Mouse (Mus musculus) frontal cortex, postnatal 25 days (tissue): ENCODE measurements around the gene Lama5.
"Not testable (repeated sequence)": the region's sequence is repeated elsewhere in the genome, so short reads cannot be mapped to it uniquely, and the experiment has no call there.

Experiments
- DNase-seq, 2 experiments: peaks; one replicate each; pipeline ENCODE4 v3.0.0; 2022; ENCODE audit warnings: low spot score in 2 of 2

Lama5 gene

DNA sequence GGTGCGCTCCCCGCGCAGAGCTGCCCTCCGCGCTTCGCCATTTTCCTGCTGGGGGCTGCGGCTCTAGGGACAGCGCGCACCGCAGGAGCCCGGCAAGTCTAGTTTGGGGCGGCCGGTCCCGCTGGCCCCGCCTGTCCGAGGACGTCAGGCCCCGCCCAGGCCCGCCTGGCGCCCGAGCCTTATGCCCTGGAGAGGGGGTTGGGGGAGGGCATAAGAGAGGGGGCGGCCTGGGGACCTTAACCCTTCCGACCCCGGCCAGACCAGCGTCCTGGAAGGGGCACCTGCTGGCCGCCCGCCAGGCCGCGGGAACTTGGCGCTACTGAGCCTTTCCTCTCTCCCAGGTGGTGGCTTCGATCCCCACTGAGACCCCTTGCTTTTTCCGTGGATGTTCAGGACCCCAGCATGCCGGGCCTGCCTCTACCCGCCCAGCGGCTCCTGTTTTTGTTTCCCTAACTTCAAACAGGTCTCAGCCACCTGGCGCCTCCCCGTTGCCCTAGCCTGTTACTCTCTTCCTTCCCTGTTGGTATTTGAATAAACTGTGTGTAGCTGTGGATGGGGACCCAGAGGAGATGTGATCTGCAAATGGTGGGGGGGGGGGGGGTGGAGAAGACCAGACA is at the start of gene Lama5:
Gene Lama5 (minus strand): TSS at position 98 of the 617 bp plus-strand sequence.
- DNase-seq = no peak

DNA sequence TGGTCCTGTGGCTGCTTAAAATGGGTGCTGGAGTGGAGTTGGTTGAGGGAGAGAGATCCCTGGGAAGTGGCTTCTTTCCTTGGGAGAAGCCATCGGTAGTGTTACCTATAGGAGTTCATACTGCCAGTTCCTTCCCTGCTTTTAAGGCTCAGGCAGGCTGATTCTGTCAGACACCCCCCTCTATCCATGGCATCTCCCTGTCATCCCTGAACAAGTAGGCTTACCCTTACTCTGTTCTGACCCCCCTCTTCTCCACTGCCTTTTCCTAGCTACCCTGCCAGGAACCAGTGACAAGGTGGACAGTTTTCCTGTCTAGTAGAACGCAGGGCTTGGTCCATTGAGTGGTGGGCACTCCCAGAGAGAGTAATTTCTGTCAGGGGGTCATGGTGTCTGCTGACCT is 48.9 kb upstream of the Lama5 start:
- DNase-seq = no peak

GRCm38 (mm10) chr2:180273394-180274244 is 48.0 kb upstream of the Lama5 start, which contains the start of gene Cables2:
TSS of gene Cables2 (minus strand) at chr2:180273496.
- peak; percentile 80 to 81 for DNase-seq

- peak in 1 of 2 experiments; percentile 52 for DNase-seq
These were observed 47.2 kb upstream of the Lama5 start for GRCm38 (mm10) chr2:180272884-180273321.

GRCm38 (mm10) chr2:180271804-180272395 is 46.2 kb upstream of the Lama5 start:
- no peak for DNase-seq

DNA sequence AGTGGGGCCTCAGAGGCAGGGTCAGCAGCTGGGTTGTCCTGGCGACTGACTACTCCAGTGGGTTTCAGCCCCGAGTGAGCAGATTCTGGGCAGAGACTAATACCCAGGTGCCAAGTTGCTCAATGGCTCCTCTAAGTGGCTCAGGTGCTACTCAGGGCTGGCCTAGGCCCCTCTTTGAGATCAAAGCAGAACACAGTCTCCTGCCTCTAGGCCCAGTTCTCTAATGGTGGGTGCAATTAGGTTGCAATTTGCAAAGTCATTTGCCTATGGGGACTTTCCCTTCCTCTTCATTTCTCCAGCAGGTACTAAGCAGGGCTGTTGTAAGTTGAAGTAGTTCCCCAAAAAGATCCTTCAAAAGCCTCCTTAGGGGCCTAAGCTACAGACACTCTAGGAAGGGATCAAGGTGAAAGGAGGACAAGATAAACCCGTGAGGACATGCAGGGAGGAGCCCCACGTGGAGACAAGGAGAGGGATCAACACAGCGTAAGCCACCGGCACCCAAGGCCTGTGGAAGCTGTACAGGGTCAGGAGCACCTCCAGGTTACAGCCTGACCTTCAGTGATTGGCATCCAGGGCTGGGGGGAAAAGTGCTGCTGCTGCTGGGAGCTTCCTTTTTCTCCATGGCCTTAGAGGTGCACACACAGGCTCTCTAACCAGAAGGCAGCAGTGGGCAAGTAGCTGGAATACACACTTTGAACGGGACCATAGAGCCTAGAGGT is 45.0 kb upstream of the Lama5 start:
- DNase-seq = no peak

GRCm38 (mm10) chr2:180269329-180269728 is 43.7 kb upstream of the Lama5 start:
- no peak for DNase-seq

GRCm38 (mm10) chr2:180267955-180268354 is 42.3 kb upstream of the Lama5 start:
- DNase-seq = no peak

GRCm38 (mm10) chr2:180262891-180263290 is 37.2 kb upstream of the Lama5 start:
- no peak for DNase-seq

- DNase-seq = no peak
These were observed 36.8 kb upstream of the Lama5 start for GRCm38 (mm10) chr2:180262441-180262840.

DNA sequence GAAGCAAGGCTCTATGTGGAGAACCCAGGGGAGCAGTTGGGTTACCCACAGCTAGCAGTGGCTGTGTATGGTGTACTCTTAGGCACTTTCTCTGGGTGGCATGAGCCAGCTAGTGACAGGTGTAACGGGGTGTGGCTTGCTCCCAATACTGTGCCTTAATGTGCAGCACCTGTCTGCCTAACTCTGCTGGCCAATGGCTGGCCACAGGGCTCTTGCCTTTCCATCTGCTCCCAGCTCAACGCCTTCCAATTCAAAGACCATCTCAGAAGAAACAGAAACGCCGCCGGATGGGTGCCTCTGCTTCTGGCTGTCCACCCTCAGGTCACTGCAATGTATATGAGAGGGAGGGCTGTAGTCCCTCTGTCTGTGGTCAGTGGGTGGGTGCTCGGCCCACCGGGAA is 36.2 kb upstream of the Lama5 start:
- no peak for DNase-seq

DNA sequence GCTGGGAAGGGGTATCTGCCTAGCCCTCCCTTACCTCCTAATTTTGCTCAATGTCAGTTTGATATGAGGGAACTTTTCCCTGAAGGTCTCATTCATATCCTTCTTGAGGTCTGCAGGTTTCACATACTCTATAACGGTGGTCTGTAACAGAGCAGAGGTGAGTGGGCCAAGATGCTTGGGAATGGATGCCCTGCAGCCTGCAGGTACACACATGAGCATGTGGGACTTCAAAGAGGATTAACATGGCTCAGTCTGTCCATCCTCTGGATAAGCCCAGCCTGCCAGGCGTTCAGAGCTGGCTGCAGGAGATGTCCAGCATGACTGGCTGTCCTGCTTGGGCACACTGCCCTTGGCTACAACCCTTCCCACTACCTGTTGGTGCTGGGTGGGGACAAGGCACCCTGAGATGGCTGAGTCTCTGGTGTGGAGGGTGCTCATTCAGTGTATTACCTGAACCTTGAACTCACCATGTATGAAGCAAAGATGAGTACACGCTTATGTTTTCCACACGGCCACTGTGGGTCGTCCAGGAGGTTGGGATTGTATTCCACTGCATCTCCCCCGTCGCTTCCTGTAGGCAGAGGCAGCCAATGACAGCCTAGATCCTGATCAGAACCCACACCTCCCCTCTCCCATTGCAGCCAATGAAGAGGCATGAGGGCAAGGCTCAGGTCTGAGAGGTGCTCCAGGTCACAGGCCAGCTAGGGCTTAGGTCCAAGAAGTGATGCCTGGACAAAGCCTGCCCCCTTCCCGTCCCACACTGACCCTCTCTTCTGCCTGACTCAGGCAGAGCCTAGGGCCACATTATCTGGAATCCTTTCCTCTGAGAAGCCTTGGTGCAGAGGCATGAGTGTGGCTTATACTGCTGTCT is 35.2 kb upstream of the Lama5 start:
- DNase-seq = no peak

DNA sequence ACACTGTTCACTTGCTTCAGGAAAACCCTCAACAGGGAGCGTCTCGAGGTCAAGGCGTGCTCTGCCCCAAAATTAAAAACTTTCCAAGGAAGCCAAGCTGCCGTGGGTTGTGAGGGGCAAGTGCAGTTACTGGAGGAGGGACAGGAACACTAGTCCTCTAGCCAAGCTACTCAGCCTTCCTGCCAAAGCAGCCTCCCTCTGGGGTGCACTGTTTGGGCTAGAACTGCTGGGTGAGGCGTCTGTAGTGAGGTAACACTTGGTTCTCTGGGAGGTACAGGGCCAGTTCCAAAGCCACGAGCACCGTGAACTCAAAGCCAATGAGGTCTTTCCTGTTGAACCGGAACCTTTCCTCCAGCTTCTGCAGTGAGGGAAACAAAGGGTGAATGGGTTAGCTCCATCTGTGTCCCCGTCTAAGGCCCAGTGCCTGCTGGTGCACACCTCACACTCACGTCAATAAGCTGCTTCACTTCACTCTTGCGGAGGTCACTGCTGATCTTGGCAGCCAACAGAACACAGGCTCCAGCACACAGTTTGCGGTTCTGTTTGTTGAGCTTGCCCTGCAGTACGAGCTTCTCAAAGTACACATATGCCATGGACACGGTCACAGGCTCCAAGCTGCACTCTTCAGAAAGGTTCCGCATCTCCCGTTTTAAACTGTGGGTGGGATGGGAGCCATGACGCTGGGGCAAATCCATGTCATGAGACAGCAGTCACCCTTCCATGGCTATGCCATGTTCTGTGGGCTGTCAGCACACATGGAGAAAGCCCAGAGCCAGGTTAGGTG is 34.4 kb upstream of the Lama5 start:
- DNase-seq = not testable (repeated sequence)

GRCm38 (mm10) chr2:180258951-180259484 is 33.4 kb upstream of the Lama5 start:
- not testable (repeated sequence) for DNase-seq

- no peak for DNase-seq
These were observed 32.6 kb upstream of the Lama5 start for GRCm38 (mm10) chr2:180257963-180258865.

DNA sequence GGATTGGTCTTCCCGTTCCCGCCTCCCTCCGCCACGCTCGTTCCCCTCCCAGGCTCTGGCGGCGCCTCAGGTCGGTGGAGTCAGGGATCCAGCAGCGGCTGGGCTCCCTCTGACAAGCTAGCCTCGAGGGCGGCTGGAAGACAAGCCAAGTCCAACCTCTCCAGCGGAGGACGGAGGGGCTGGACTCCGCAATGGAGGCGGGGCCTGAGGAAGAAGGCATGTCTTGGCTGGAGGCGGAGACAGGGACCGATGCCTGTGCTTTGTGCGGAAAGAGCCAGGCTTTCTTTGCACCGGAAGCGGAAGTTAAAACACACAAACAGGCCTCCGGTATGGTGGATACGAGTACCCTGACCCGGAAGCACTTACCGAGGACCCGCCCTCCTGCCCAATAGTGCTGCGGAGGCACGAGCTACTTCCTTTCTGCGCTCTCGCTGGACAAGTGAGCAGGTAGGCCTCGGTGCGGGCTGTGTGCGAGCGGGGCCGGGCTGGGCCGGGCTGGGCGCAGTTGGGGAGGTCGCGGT is 31.4 kb upstream of the Lama5 start, which contains the start of gene Rps21:
Gene Rps21 (plus strand): TSS at position 377 of the 521 bp plus-strand sequence.
- DNase-seq = peak; percentile 86 to 93

DNA sequence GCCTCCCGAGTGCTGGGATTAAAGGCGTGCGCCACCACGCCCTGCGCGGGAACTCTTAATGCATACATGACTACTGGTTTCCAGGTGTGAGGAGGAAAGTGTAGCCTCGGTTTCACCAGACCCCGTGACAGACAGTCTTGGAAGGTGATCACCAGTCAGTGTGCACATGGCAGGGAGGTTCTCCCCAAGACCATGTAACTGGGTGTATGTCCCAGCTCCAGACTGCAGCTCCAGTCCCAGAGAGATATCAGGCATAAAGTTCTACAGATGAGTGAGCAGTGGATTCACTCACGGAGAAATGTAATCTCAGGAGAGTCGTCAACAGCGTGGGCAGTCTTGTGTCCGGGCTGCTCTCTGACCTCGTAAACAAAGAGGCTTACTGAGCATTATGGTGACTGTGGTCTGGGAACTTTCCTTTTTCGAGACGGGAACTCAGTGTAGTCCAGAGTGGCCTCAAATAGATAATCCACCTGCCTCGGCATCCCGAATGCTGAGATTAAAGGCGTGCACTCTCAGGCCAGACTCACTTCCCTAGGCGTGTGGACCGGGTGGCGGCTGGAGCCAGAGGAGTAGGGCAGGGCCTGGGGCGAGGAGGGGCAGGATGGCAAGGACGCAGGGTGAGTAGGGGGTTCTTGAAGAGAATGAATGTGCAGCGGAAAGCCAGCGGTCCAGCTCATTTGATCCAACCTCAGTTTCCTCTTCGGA is 30.8 kb upstream of the Lama5 start:
- no peak for DNase-seq

GRCm38 (mm10) chr2:180255701-180256100 is 30.0 kb upstream of the Lama5 start:
- DNase-seq = no peak
